Mouse (Mus musculus): Measurements from ENCODE around the gene Apoh. TPM values are rescaled to one million over a fixed set of nuclear protein-coding genes. Genes with fewer than 3 reads are reported as not detected.

Gene Apoh
- polyA plus RNA-seq, 1 experiment = 0.25 TPM

- Histone ChIP-seq H3K36me3 (ENCODE audit: control insufficient read depth, insufficient read depth) (no peaks in the 10 kb centered on the region), H3K27me3 (ENCODE audit: control insufficient read depth, insufficient read depth, insufficient read length) (no peaks in the 10 kb centered on the region), H3K4me2 (ENCODE audit: low read depth) (no peak overlapping the region), H3ac (ENCODE audit: control insufficient read depth, insufficient read length) (no peak overlapping the region), H3K4me3 (no peak overlapping the region), H3K79me2 (ENCODE audit: control insufficient read depth, insufficient read depth) (peaks cover 72% of the 10 kb centered on the region)
- TF ChIP-seq TCF3 (IDR thresholded peaks at IDR 0.05; ENCODE audit: insufficient read length, low read depth) = no peak
- no peak for TF ChIP-seq MYOG (IDR thresholded peaks at IDR 0.05; ENCODE audit: control insufficient read depth in 1 of 3, insufficient read depth in 1 of 3, insufficient read length in 2 of 3, low read depth in 2 of 3)
- TF ChIP-seq USF1 (IDR thresholded peaks at IDR 0.05; ENCODE audit: low read depth) = no peak
- TF ChIP-seq SRF (IDR thresholded peaks at IDR 0.05; ENCODE audit: control insufficient read depth, insufficient read length, low read depth) = no peak
- TF ChIP-seq POLR2AphosphoS2 (IDR thresholded peaks at IDR 0.05; ENCODE audit: insufficient read length, low read depth) = no peak
- no peak for TF ChIP-seq POLR2A (IDR thresholded peaks at IDR 0.05; ENCODE audit: insufficient read length, low read depth)
- no peak for TF ChIP-seq REST (IDR thresholded peaks at IDR 0.05; ENCODE audit: insufficient read depth, insufficient read length)
- no peak for TF ChIP-seq TCF12 (IDR thresholded peaks at IDR 0.05; ENCODE audit: insufficient read depth, poor library complexity, severe bottlenecking)
- TF ChIP-seq E2F4 (IDR thresholded peaks at IDR 0.05; ENCODE audit: insufficient read depth) = no peak
- no peak for TF ChIP-seq MAX (IDR thresholded peaks at IDR 0.05; ENCODE audit: low read depth)
- TF ChIP-seq CEBPB (IDR thresholded peaks at IDR 0.05; ENCODE audit: insufficient read depth, poor library complexity, severe bottlenecking) = no peak
- TF ChIP-seq MYOD1 (IDR thresholded peaks at IDR 0.05; ENCODE audit: control insufficient read depth in 1 of 3, insufficient read length in 2 of 3, low read depth in 2 of 3) = no peak
Observed at GRCm38 (mm10) chr11:108301796-108302490, 41.2 kb upstream of the Apoh start.

DNA sequence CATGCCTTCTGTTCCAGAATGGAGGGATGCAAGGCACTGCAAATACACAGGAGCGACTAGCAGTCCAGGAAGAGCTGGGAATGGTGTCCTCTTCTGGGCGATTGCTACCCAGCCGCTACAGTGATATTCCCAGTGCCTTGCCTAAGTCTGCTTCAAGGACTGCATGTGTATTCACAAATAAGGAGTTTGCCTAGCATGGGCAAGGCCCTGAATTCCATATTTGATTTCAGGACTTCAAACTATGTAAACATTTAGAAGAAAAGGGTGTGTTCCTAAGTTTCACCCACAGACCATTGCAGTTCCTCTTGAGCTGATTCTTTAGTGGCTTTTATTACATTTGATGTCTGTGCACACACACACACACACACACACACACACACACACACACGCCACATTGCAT is 39.4 kb upstream of the Apoh start:
- Histone ChIP-seq H3K4me2 (ENCODE audit: low read depth) (no peak overlapping the region), H3K36me3 (ENCODE audit: control insufficient read depth, insufficient read depth) (no peaks in the 10 kb centered on the region), H3K4me3 (no peak overlapping the region), H3K27me3 (ENCODE audit: control insufficient read depth, insufficient read depth, insufficient read length) (no peaks in the 10 kb centered on the region), H3ac (ENCODE audit: control insufficient read depth, insufficient read length) (no peak overlapping the region), H3K79me2 (ENCODE audit: control insufficient read depth, insufficient read depth) (peaks cover 79% of the 10 kb centered on the region)
- no peak for TF ChIP-seq TCF12 (IDR thresholded peaks at IDR 0.05; ENCODE audit: insufficient read depth, poor library complexity, severe bottlenecking)

GRCm38 (mm10) chr11:108307258-108307657 is 35.9 kb upstream of the Apoh start:
- H3K4me2 ChIP-seq (ENCODE audit: low read depth) = no peak overlapping the region
- H3K79me2 ChIP-seq (ENCODE audit: control insufficient read depth, insufficient read depth) = peaks cover 78% of the 10 kb centered on the region
- no peaks in the 10 kb centered on the region for H3K36me3 ChIP-seq (ENCODE audit: control insufficient read depth, insufficient read depth)
- no peaks in the 10 kb centered on the region for H3K27me3 ChIP-seq (ENCODE audit: control insufficient read depth, insufficient read depth, insufficient read length)
- no peak overlapping the region for H3K4me3 ChIP-seq
- H3ac ChIP-seq (ENCODE audit: control insufficient read depth, insufficient read length) = no peak overlapping the region
- TF ChIP-seq E2F4 (IDR thresholded peaks at IDR 0.05; ENCODE audit: insufficient read depth) (no peak), REST (IDR thresholded peaks at IDR 0.05; ENCODE audit: insufficient read depth, insufficient read length) (no peak), TCF12 (IDR thresholded peaks at IDR 0.05; ENCODE audit: insufficient read depth, poor library complexity, severe bottlenecking) (no peak), POLR2A (IDR thresholded peaks at IDR 0.05; ENCODE audit: insufficient read length, low read depth) (no peak), POLR2AphosphoS2 (IDR thresholded peaks at IDR 0.05; ENCODE audit: insufficient read length, low read depth) (no peak)

- Histone ChIP-seq H3K36me3 (ENCODE audit: control insufficient read depth, insufficient read depth) (no peaks in the 10 kb centered on the region), H3K4me3 (no peak overlapping the region), H3ac (ENCODE audit: control insufficient read depth, insufficient read length) (no peak overlapping the region), H3K79me2 (ENCODE audit: control insufficient read depth, insufficient read depth) (peaks cover 71% of the 10 kb centered on the region), H3K27me3 (ENCODE audit: control insufficient read depth, insufficient read depth, insufficient read length) (no peaks in the 10 kb centered on the region), H3K4me2 (ENCODE audit: low read depth) (no peak overlapping the region)
- TF ChIP-seq USF1 (IDR thresholded peaks at IDR 0.05; ENCODE audit: low read depth) (no peak), POLR2A (IDR thresholded peaks at IDR 0.05; ENCODE audit: insufficient read length, low read depth) (no peak), MYOD1 (IDR thresholded peaks at IDR 0.05; ENCODE audit: control insufficient read depth in 1 of 3, insufficient read length in 2 of 3, low read depth in 2 of 3) (no peak), SRF (IDR thresholded peaks at IDR 0.05; ENCODE audit: control insufficient read depth, insufficient read length, low read depth) (no peak), E2F4 (IDR thresholded peaks at IDR 0.05; ENCODE audit: insufficient read depth) (no peak), TCF3 (IDR thresholded peaks at IDR 0.05; ENCODE audit: insufficient read length, low read depth) (no peak), REST (IDR thresholded peaks at IDR 0.05; ENCODE audit: insufficient read depth, insufficient read length) (no peak), MAX (IDR thresholded peaks at IDR 0.05; ENCODE audit: low read depth) (no peak), TCF12 (IDR thresholded peaks at IDR 0.05; ENCODE audit: insufficient read depth, poor library complexity, severe bottlenecking) (no peak), CEBPB (IDR thresholded peaks at IDR 0.05; ENCODE audit: insufficient read depth, poor library complexity, severe bottlenecking) (no peak), MYOG (IDR thresholded peaks at IDR 0.05; ENCODE audit: control insufficient read depth in 1 of 3, insufficient read depth in 1 of 3, insufficient read length in 2 of 3, low read depth in 2 of 3) (no peak), POLR2AphosphoS2 (IDR thresholded peaks at IDR 0.05; ENCODE audit: insufficient read length, low read depth) (no peak)
Observed at GRCm38 (mm10) chr11:108308253-108308652, 34.9 kb upstream of the Apoh start.

- no peaks in the 10 kb centered on the region for H3K36me3 ChIP-seq (ENCODE audit: control insufficient read depth, insufficient read depth)
- no peak overlapping the region for H3K4me2 ChIP-seq (ENCODE audit: low read depth)
- TF ChIP-seq TCF12 (IDR thresholded peaks at IDR 0.05; ENCODE audit: insufficient read depth, poor library complexity, severe bottlenecking) = no peak
- no peak for TF ChIP-seq SRF (IDR thresholded peaks at IDR 0.05; ENCODE audit: control insufficient read depth, insufficient read length, low read depth)
- TF ChIP-seq MAX (IDR thresholded peaks at IDR 0.05; ENCODE audit: low read depth) = no peak
- TF ChIP-seq CEBPB (IDR thresholded peaks at IDR 0.05; ENCODE audit: insufficient read depth, poor library complexity, severe bottlenecking) = no peak
- no peak for TF ChIP-seq POLR2A (IDR thresholded peaks at IDR 0.05; ENCODE audit: insufficient read length, low read depth)
- no peak for TF ChIP-seq MYOG (IDR thresholded peaks at IDR 0.05; ENCODE audit: control insufficient read depth in 1 of 3, insufficient read depth in 1 of 3, insufficient read length in 2 of 3, low read depth in 2 of 3)
- TF ChIP-seq E2F4 (IDR thresholded peaks at IDR 0.05; ENCODE audit: insufficient read depth) = no peak
- no peak for TF ChIP-seq USF1 (IDR thresholded peaks at IDR 0.05; ENCODE audit: low read depth)
- no peak for TF ChIP-seq REST (IDR thresholded peaks at IDR 0.05; ENCODE audit: insufficient read depth, insufficient read length)
- no peak for TF ChIP-seq TCF3 (IDR thresholded peaks at IDR 0.05; ENCODE audit: insufficient read length, low read depth)
- no peak for TF ChIP-seq MYOD1 (IDR thresholded peaks at IDR 0.05; ENCODE audit: control insufficient read depth in 1 of 3, insufficient read length in 2 of 3, low read depth in 2 of 3)
- TF ChIP-seq POLR2AphosphoS2 (IDR thresholded peaks at IDR 0.05; ENCODE audit: insufficient read length, low read depth) = no peak
Observed at GRCm38 (mm10) chr11:108309791-108310190, 33.4 kb upstream of the Apoh start.

More at GRCm38 (mm10) chr11:108309791-108310190, 33.4 kb upstream of the Apoh start:
- Histone ChIP-seq H3K4me3 (no peak overlapping the region), H3ac (ENCODE audit: control insufficient read depth, insufficient read length) (no peak overlapping the region), H3K27me3 (ENCODE audit: control insufficient read depth, insufficient read depth, insufficient read length) (no peaks in the 10 kb centered on the region), H3K79me2 (ENCODE audit: control insufficient read depth, insufficient read depth) (peaks cover 66% of the 10 kb centered on the region)
